Mouse (Mus musculus) liver, adult 2 months (tissue): Measurements from ENCODE around the gene Scarb1.

ENCODE experiments used
- CTCF ChIP-seq: fragments of 200-500 bp; IDR thresholded peaks from 2 replicates; pipeline ENCODE4 v1.5.1; 2011; ENCODE audit warnings: low read depth, low read length, control low read depth
- POLR2A ChIP-seq: fragments of 200-500 bp; IDR thresholded peaks from 2 replicates; pipeline ENCODE4 v1.6.1; 2011; ENCODE audit warnings: low read length, control low read depth; ENCODE audit not compliant: insufficient read depth; ENCODE audit errors: extremely low read depth

GRCm38 (mm10) chr5:125292951-125293350, 47.9 kb downstream of the Scarb1 start:
- no peak for TF ChIP-seq POLR2A
- TF ChIP-seq CTCF: no peak
